Mouse (Mus musculus) E14TG2a.4 (cell line): Measurements from ENCODE around the gene Rnf216.

ENCODE experiments used
- CTCF ChIP-seq: conservative IDR thresholded peaks from 2 replicates; pipeline ENCODE4 v1.5.1; 2014; ENCODE audit warnings: low read length
- NANOG ChIP-seq: IDR thresholded peaks from 2 replicates; pipeline ENCODE4 v1.6.1; 2014; ENCODE audit warnings: borderline replicate concordance, low read length, mixed read lengths
- POU5F1 ChIP-seq: IDR thresholded peaks from 2 replicates; pipeline ENCODE4 v1.6.1; 2014; ENCODE audit warnings: low read length, borderline replicate concordance

- TF ChIP-seq CTCF = no peak
- no peak for TF ChIP-seq POU5F1
- no peak for TF ChIP-seq NANOG
These were observed 148.9 kb downstream of the Rnf216 start for GRCm38 (mm10) chr5:142963705-142964494.
